Mouse (Mus musculus) erythroblast, embryonic 14.5 days (primary cell): ENCODE measurements around the gene Kctd17.

Experiments
- GATA1 ChIP-seq: IDR thresholded peaks from 2 replicates; pipeline ENCODE4 v1.6.1; 2012; ENCODE audit warnings: low read length, inconsistent platforms, mixed read lengths
- TAL1 ChIP-seq: IDR thresholded peaks from 3 replicates; pipeline ENCODE4 v1.6.1; 2012; ENCODE audit warnings: low read length, inconsistent platforms, mixed read lengths

DNA sequence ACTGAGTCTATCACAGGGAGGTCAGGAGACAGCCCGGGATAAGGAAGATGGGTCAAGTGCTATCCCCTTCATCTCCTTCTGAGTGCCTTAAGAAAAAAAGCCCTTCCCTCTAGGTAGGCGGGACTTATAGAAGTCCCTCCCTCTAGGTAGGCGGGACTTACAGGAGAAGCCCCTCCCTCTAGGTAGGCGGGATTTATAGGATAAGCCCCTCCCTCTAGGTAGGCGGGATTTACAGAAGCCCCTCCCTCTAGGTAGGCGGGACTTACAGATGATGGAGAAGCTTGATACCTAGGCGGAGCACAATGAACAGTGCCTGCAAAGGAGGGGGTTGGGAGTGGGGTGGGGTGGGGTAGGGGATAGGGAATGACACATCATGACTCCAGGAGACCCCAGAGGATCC, 51.7 kb downstream of the Kctd17 start:
- TF ChIP-seq GATA1 (no peak), TAL1 (no peak)
